Mouse (Mus musculus) E14TG2a.4 (cell line): Measurements from ENCODE around the gene Dpf3.

Source experiments
- CTCF ChIP-seq: conservative IDR thresholded peaks from 2 replicates; pipeline ENCODE4 v1.5.1; 2014; ENCODE audit warnings: low read length
- NANOG ChIP-seq: IDR thresholded peaks from 2 replicates; pipeline ENCODE4 v1.6.1; 2014; ENCODE audit warnings: borderline replicate concordance, low read length, mixed read lengths
- POU5F1 ChIP-seq: IDR thresholded peaks from 2 replicates; pipeline ENCODE4 v1.6.1; 2014; ENCODE audit warnings: low read length, borderline replicate concordance

GRCm38 (mm10) chr12:83232916-83233315 lies 254.6 kb downstream of the Dpf3 start:
- TF ChIP-seq CTCF = no peak
- no peak for TF ChIP-seq POU5F1
- no peak for TF ChIP-seq NANOG
